Mouse (Mus musculus) liver, embryonic 13.5 days (tissue): ENCODE results near the gene Cabcoco1. TPM values are rescaled to one million over a fixed set of nuclear protein-coding genes. Genes with fewer than 3 reads are reported as not detected.

ENCODE experiments used
- ATAC-seq: fragments of 200-750 bp; cut with Nextera tagmentation; 2 replicates; pipeline ENCODE4 v1.8.0; 2017; ENCODE audit warnings: low read depth, mild to moderate bottlenecking, moderate number of reproducible peaks, moderate library complexity
- DNase-seq: peaks from one replicate; pipeline ENCODE4 v3.0.0; 2022
- H3K27ac ChIP-seq: fragments of 300-500 bp; sonication (generic); 2 replicates; pipeline ENCODE4 v1.5.1; 2015; ENCODE audit warnings: moderate library complexity, mild to moderate bottlenecking, inconsistent platforms
- H3K27me3 ChIP-seq: fragments of 300-500 bp; sonication (generic); 2 replicates; pipeline ENCODE4 v1.6.1; 2015; ENCODE audit warnings: mild to moderate bottlenecking, inconsistent platforms
- H3K36me3 ChIP-seq: fragments of 300-500 bp; sonication (generic); 2 replicates; pipeline ENCODE4 v1.6.1; 2015; ENCODE audit warnings: mild to moderate bottlenecking, inconsistent platforms
- H3K4me1 ChIP-seq: fragments of 300-500 bp; sonication (generic); replicated peaks from 2 replicates; pipeline ENCODE4 v1.6.1; 2015; ENCODE audit warnings: inconsistent platforms
- H3K4me2 ChIP-seq: fragments of 300-500 bp; sonication (generic); 2 replicates; pipeline ENCODE4 v1.6.1; 2015; ENCODE audit warnings: inconsistent platforms, mild to moderate bottlenecking, moderate library complexity
- H3K4me3 ChIP-seq: fragments of 300-500 bp; sonication (generic); replicated peaks from 2 replicates; pipeline ENCODE4 v1.5.1; 2015; ENCODE audit warnings: mild to moderate bottlenecking, inconsistent platforms
- H3K9ac ChIP-seq: fragments of 300-500 bp; sonication (generic); 2 replicates; pipeline ENCODE4 v1.6.1; 2015; ENCODE audit warnings: mild to moderate bottlenecking, inconsistent platforms
- H3K9me3 ChIP-seq: fragments of 300-500 bp; sonication (generic); replicated peaks from 2 replicates; pipeline ENCODE4 v1.6.1; 2016; ENCODE audit warnings: inconsistent platforms
- WGBS: fragments of 180-500 bp; shearing (Covaris S2); methylation state at CpG from one replicate; pipeline ENCODE4 v1.1.7; 2015; ENCODE audit not compliant: insufficient replicate concordance; 5-methylcytosine and 5-hydroxymethylcytosine counted together
- polyA plus RNA-seq: library from polyadenylated mRNA; unstranded; fragments of >200 nt; fragmentation: Nextera tagmentation; extraction: Ambion mirVana; gene quantifications from 2 replicates; pipeline ENCODE4 v1.2.1, GENCODE M21; 2015

Gene Cabcoco1
- polyA plus RNA-seq, 1 experiment from 2014 or later = 1.2 TPM

- Histone ChIP-seq H3K27me3 (no peaks in the 10 kb centered on the region), H3K36me3 (no peaks in the 10 kb centered on the region), H3K4me3 (no peak overlapping the region), H3K9ac (no peak overlapping the region), H3K9me3 (no peaks in the 10 kb centered on the region), H3K27ac (no peak overlapping the region), H3K4me2 (no peak overlapping the region), H3K4me1 (no peaks in the 10 kb centered on the region)
- 80% methylated on average over 9 of the region's 9 CpGs for WGBS
- ATAC-seq = no peak
- no peak for DNase-seq
Measured at GRCm38 (mm10) chr10:68504586-68505152, 37.0 kb downstream of the Cabcoco1 start.

GRCm38 (mm10) chr10:68501067-68501466 is 40.6 kb downstream of the Cabcoco1 start:
- no peaks in the 10 kb centered on the region for H3K27me3 ChIP-seq
- no peak for DNase-seq
- 62% methylated on average over 6 of the region's 6 CpGs for WGBS
- H3K9ac ChIP-seq = no peak overlapping the region
- H3K4me2 ChIP-seq = no peak overlapping the region
- H3K4me3 ChIP-seq = no peak overlapping the region
- no peaks in the 10 kb centered on the region for H3K4me1 ChIP-seq
- ATAC-seq = no peak
- H3K36me3 ChIP-seq = no peaks in the 10 kb centered on the region
- H3K27ac ChIP-seq = no peak overlapping the region
- no peaks in the 10 kb centered on the region for H3K9me3 ChIP-seq

DNA sequence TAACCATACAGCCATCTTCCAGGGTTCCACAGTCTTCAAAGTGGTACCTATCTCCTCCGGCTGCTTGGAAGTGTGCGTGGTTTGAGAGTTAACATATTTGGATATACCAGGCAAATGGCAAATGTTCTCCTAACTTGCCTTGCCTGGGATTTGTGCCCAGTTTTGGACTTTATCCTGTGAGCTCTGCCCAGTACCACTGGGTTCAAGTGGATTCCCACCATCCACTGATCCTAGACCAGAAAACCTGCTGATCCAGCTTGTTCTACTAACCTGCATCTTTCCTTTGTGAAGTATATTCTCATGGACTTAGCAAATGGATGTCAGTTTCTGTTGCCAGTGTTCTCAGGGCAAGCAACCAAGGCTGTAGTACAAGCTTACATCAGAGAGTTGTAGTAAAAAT is 46.5 kb downstream of the Cabcoco1 start:
- Histone ChIP-seq H3K9me3 (no peaks in the 10 kb centered on the region), H3K4me3 (no peak overlapping the region), H3K4me1 (no peaks in the 10 kb centered on the region), H3K4me2 (no peak overlapping the region), H3K36me3 (no peaks in the 10 kb centered on the region), H3K27me3 (no peaks in the 10 kb centered on the region), H3K27ac (no peak overlapping the region), H3K9ac (no peak overlapping the region)
- 76% methylated on average over 2 of the region's 2 CpGs for WGBS
- no peak for ATAC-seq
- DNase-seq = no peak

DNA sequence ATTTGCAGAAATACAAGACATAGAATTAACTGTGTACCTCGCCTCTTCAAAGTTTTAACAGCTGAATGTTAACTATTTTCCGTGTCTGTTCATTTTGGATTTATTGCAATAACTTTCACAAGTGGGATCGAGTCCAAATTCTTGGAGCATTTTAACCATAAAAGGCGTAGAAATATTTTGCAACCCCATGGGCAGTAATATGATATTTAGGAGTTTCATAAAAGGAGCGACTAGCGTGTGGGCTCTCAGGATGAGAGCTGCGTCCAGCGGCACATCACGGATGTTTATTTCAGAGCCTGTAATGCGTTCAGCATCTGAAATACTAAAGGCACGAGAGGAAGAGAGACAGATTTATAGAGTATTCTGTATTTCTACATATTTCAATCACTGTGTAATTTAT is 50.1 kb downstream of the Cabcoco1 start:
- 67% methylated on average over 11 of the region's 11 CpGs for WGBS
- Histone ChIP-seq H3K36me3 (no peaks in the 10 kb centered on the region), H3K27me3 (no peaks in the 10 kb centered on the region), H3K4me2 (no peak overlapping the region), H3K4me3 (no peak overlapping the region), H3K9ac (no peak overlapping the region), H3K9me3 (no peaks in the 10 kb centered on the region), H3K4me1 (no peaks in the 10 kb centered on the region), H3K27ac (no peak overlapping the region)
- ATAC-seq (no peak), DNase-seq (no peak)

GRCm38 (mm10) chr10:68490781-68491180 is 50.9 kb downstream of the Cabcoco1 start:
- DNase-seq (no peak), ATAC-seq (no peak)
- H3K4me3 ChIP-seq = no peak overlapping the region
- no peaks in the 10 kb centered on the region for H3K9me3 ChIP-seq
- no peaks in the 10 kb centered on the region for H3K27me3 ChIP-seq
- no peak overlapping the region for H3K9ac ChIP-seq
- no peaks in the 10 kb centered on the region for H3K36me3 ChIP-seq
- WGBS = 32% methylated on average over 6 of the region's 6 CpGs
- H3K27ac ChIP-seq = no peak overlapping the region
- H3K4me1 ChIP-seq = no peaks in the 10 kb centered on the region
- H3K4me2 ChIP-seq = no peak overlapping the region

DNA sequence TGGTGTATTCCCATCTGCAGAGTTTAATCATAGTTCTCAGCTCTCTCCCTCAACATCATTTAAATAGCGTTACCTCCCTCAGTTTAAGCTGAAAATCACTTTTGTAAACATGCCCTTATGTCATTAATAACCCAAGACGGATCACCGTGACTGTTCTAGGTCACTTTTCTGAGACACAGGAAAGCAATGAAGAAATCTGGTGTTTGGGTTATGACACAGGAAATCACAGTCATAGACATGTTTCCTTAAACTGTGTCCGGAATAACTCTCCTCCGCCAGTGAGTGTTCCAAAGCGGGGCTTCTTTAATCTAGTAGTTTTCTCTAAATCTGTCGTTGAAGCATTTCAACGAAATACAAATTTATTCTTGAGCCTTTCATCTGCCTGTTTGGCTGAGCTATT is 68.9 kb downstream of the Cabcoco1 start:
- H3K4me3 ChIP-seq = no peak overlapping the region
- 63% methylated on average over 8 of the region's 8 CpGs for WGBS
- ATAC-seq = no peak

GRCm38 (mm10) chr10:68465737-68466327 is 75.9 kb downstream of the Cabcoco1 start:
- H3K36me3 ChIP-seq = no peaks in the 10 kb centered on the region
- H3K4me1 ChIP-seq = no peaks in the 10 kb centered on the region
- no peak overlapping the region for H3K9ac ChIP-seq
- 68% methylated on average over 4 of the region's 4 CpGs for WGBS
- ATAC-seq (no peak), DNase-seq (no peak)
- no peaks in the 10 kb centered on the region for H3K9me3 ChIP-seq
- no peak overlapping the region for H3K4me2 ChIP-seq
- H3K27me3 ChIP-seq = no peaks in the 10 kb centered on the region
- no peak overlapping the region for H3K27ac ChIP-seq
- no peak overlapping the region for H3K4me3 ChIP-seq

More for the DNA sequence above, 68.9 kb downstream of the Cabcoco1 start:
- DNase-seq = no peak
- no peak overlapping the region for H3K9ac ChIP-seq
- no peaks in the 10 kb centered on the region for H3K36me3 ChIP-seq
- H3K27me3 ChIP-seq = no peaks in the 10 kb centered on the region
- no peak overlapping the region for H3K27ac ChIP-seq
- no peaks in the 10 kb centered on the region for H3K4me1 ChIP-seq
- H3K4me2 ChIP-seq = no peak overlapping the region
- H3K9me3 ChIP-seq = no peaks in the 10 kb centered on the region

GRCm38 (mm10) chr10:68464943-68465342 is 76.8 kb downstream of the Cabcoco1 start:
- no peaks in the 10 kb centered on the region for H3K4me1 ChIP-seq
- WGBS = 37% methylated on average over 7 of the region's 7 CpGs
- no peaks in the 10 kb centered on the region for H3K27me3 ChIP-seq
- no peaks in the 10 kb centered on the region for H3K9me3 ChIP-seq
- DNase-seq (peak; percentile 17), ATAC-seq (no peak)
- no peak overlapping the region for H3K4me3 ChIP-seq
- no peak overlapping the region for H3K27ac ChIP-seq
- H3K36me3 ChIP-seq = no peaks in the 10 kb centered on the region
- H3K4me2 ChIP-seq = no peak overlapping the region
- no peak overlapping the region for H3K9ac ChIP-seq

DNA sequence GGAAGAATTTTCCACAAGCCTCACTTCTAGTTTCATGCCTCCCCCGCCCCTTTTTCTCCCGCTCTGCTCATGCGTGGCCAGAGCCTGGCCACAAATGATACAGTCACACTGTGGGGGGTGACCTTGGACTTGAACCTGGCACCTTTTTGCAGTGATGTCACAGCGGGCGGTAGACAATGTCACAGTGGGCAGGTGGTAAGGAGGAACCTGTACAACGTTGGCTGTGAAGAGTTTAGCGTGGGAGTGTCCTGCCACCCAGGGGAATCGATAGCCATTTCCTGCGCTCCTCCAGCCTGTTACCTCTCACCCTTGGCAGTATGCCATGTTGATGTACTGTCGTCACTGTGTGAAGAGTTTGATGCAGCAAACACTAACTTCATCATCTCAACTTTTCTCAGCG is 81.9 kb downstream of the Cabcoco1 start:
- Histone ChIP-seq H3K9ac (no peak overlapping the region), H3K27ac (no peak overlapping the region), H3K4me1 (no peaks in the 10 kb centered on the region), H3K9me3 (no peaks in the 10 kb centered on the region), H3K4me3 (no peak overlapping the region), H3K27me3 (no peaks in the 10 kb centered on the region), H3K4me2 (no peak overlapping the region), H3K36me3 (no peaks in the 10 kb centered on the region)
- no peak for DNase-seq
- ATAC-seq = no peak
- 75% methylated on average over 11 of the region's 11 CpGs for WGBS

GRCm38 (mm10) chr10:68457019-68457418 is 84.7 kb downstream of the Cabcoco1 start:
- Histone ChIP-seq H3K36me3 (no peaks in the 10 kb centered on the region), H3K9ac (no peak overlapping the region)
- no peak for DNase-seq

GRCm38 (mm10) chr10:68454541-68454940 is 87.2 kb downstream of the Cabcoco1 start:
- no peak overlapping the region for H3K27ac ChIP-seq
- DNase-seq (no peak), ATAC-seq (no peak)
- H3K4me1 ChIP-seq = no peaks in the 10 kb centered on the region
- no peak overlapping the region for H3K4me2 ChIP-seq
- no peaks in the 10 kb centered on the region for H3K27me3 ChIP-seq
- H3K9me3 ChIP-seq = no peaks in the 10 kb centered on the region
- no peak overlapping the region for H3K9ac ChIP-seq
- H3K36me3 ChIP-seq = no peaks in the 10 kb centered on the region
- no peak overlapping the region for H3K4me3 ChIP-seq

More at GRCm38 (mm10) chr10:68457019-68457418, 84.7 kb downstream of the Cabcoco1 start:
- WGBS = 82% methylated on average over 7 of the region's 7 CpGs
- Histone ChIP-seq H3K27ac (no peak overlapping the region), H3K4me2 (no peak overlapping the region), H3K4me1 (no peaks in the 10 kb centered on the region), H3K27me3 (no peaks in the 10 kb centered on the region), H3K4me3 (no peak overlapping the region), H3K9me3 (no peaks in the 10 kb centered on the region)
- ATAC-seq = no peak

- Histone ChIP-seq H3K36me3 (no peaks in the 10 kb centered on the region), H3K4me2 (peak overlapping the region; percentile 42), H3K4me1 (peaks cover 35% of the 10 kb centered on the region), H3K4me3 (no peak overlapping the region), H3K27me3 (no peaks in the 10 kb centered on the region), H3K9ac (no peak overlapping the region), H3K9me3 (no peaks in the 10 kb centered on the region), H3K27ac (peak overlapping the region; percentile 71)
- DNase-seq = peak; percentile 22
- ATAC-seq = peak; percentile 97
- WGBS = 18% methylated on average over 5 of the region's 5 CpGs
Measured at GRCm38 (mm10) chr10:68446797-68447125, 94.9 kb downstream of the Cabcoco1 start.
